Mouse (Mus musculus) left cerebral cortex, adult 18-20 months (tissue): ENCODE data around the gene Otud7a. TPM values are rescaled to one million over a fixed set of nuclear protein-coding genes. Genes with fewer than 3 reads are reported as not detected.
A peak's percentile ranks its signal among the peaks of the same experiment; 100 is the strongest.
"Not testable (repeated sequence)": the region's sequence is repeated elsewhere in the genome, so short reads cannot be mapped to it uniquely, and the experiment has no call there.

Experiments used
- DNase-seq, 2 experiments: peaks; one replicate each; pipeline ENCODE4 v3.0.0; 2021 to 2022; ENCODE audit warnings: low spot score in 2 of 2, mixed read lengths in 1 of 2
- total RNA-seq, 2 experiments: library from RNA; stranded (reverse); gene quantifications; 2 replicates each; pipeline ENCODE4 v1.2.3; 2021

The Otud7a gene
- total RNA-seq, 2 experiments from 2014 or later = 70.7 to 76.8 TPM

DNA sequence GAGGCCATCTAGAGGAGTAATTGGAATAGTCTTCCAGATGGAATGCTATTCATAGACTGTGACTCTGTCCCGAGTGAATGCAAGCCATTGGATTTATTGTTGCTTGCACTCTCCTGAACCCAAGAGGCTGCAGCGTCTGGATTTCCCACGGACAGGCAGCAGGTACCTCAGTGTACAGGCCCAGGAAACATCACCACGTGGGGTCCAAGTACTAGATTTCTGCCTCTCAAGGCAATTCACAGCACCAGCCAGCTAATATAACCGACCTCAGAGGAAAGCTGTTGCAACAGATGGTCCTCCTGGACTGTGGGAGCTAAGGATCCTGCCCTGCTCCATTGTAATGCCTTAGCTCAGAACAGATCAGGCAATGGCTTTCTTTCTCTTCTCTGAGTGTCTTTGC lies 111.8 kb downstream of the Otud7a start:
- DNase-seq = peak in 1 of 2 experiments; percentile 12

DNA sequence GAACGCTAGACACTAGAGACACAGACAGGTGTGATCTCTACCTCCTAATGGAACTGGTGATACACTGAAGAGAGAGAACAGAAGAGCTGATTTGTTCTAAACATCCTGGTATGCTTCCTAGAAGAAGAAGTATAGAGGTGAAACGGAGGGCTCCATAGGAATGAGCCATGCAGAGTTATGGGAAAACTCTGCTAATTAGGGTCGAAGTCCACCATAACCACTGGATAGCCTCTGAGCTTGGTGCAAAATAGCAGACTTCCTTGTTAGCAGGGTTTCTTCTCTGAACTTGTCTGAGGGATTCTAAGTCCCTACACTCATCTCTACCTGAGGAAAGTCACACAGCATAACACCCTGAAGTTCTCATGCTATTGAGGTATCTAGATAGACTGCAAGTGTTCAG lies 114.4 kb downstream of the Otud7a start:
- no peak for DNase-seq

DNA sequence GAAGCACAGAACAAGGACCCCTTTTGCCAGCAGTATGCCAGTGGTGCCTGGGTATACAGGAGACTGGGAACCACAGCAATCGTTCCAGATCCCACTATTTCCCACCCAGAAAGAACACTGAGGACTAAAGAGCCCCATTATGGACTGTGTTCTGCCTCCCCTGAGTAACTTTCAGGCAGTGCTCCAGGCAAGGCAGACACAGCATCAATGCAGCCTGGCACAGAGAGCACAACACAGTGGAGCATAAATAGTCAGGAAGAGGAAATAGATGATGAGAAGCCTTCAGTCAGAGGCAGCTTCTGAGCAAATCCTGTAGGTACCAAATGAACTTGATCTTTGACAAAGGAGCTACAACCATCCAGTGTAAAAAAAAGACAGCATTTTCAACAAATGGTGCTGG lies 115.1 kb downstream of the Otud7a start:
- no peak for DNase-seq

DNA sequence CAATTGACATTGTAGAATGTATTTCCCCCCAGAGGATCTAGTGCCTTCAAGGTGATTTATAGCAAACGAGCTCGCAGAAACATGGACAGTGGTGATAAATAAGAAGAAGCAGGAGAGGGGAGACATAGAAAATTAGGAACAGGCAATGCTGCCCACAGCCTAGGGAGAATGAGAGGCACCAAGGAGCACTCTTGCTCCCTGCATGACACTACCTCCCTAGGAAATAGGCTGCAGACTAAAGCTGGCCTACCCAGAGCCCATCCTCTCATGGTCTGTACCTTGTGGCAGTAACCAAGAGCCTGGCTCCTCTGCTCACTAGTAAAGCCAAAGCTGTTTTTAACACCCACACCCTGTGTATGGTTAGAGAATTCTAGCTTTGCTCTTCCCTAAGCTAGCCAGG lies 138.8 kb downstream of the Otud7a start:
- no peak for DNase-seq

DNA sequence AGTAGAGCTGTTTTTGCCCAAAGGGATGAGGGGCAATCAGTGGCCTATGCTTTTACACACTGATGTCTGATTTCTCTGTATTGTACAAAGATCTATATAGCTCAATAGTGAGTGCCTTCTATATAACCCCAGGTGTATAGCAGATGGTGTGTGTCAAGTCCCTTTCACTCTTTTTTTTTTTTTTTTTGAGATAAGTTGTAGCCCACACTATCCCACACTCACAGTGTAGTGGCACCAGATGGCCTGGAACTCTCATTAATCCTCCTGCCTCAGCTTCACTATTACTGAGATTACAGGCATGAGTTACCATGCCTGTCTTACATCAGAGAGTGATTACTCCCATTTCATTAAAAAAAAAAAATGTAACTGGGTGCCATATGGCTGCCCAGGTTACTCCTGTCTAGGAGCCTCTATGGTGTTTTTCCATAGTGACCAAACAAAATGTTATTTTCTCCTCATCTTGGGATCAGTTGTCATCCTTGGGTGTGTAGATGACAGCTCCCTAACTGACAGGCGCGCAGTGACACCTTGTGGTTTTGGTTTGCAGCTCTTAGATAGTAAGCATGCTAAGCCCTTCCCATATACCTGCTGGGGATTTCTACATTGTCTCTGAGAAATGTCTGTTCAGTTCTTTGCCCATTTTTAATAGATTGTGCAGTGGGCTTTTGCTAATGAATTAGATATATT lies 141.8 kb downstream of the Otud7a start:
- DNase-seq = peak in 1 of 2 experiments; percentile 24

DNA sequence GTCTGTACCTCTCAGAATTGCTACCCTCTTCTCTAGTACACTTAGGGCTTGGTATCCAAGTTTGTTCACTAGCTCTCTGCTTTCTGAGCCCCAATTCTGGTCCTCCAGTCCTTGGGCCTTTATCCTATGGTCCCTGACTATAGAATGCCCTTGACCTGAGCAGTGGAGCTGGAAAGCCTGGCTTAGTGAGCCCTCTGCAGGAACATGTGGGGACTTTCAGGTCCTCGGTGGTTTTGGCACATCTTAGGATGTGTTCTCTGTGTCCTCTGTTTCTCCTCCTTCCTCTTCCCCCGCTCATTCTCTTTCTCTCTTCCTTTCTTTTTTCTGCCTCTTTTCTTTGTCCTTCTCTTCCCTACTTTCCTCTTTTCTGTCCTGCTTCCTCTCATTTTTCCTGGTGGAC lies 145.8 kb downstream of the Otud7a start:
- DNase-seq = no peak

DNA sequence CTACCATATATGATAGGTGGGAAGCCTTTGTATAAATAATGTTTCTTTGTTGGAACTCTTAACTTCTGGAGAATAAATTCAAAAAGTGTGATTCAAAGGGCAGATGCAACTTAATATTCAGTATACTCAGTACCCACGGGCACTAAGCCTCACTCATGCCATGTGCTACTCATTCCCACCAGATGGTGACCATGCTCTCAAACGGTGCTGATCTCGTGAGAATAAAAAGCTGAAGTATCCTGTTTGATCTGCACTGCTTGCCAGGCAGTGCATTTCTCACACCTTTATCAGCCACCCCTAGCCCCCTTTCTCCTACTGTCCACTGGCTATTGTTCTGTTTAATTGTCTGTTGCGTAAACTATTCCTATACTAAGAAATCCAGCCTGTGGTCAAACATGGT lies 146.8 kb downstream of the Otud7a start:
- no peak for DNase-seq

DNA sequence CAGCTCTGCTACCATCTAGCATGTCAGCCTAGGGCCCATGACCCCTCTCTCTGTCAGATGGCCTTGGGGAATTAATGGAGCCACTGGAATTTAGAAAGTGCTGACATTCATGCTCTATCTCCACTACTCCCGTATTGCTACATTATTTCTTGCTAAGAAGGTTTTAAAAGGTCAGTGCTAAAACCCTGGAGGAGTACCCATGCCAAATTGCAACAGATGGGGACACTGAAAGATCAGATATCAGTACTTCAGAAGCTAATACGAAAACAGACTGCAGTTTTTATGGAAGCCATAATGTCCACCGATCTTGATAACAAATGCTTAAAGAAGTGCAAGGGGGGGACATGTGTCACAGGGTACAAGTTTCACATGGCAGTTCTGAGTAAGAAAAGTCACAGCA lies 147.5 kb downstream of the Otud7a start:
- no peak for DNase-seq

DNA sequence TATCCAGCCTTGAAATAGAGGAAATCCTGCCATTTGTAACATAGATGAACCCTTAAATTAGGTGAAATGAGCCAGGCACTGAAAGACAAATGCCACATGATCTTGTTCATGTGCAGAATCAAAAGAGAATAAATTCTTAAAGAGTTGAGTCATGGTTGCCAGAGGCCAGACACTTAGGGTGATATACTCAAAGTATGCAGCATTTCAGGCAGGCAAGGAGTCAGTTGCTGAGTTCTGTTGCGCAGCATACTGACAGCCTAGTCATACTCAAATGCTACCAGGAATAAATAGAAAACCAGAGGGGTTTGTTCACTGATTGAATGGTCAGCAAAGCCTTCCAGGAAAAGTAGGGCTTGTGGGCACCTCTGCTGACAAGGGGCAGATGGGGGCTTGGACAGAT lies 160.3 kb downstream of the Otud7a start:
- DNase-seq = no peak

DNA sequence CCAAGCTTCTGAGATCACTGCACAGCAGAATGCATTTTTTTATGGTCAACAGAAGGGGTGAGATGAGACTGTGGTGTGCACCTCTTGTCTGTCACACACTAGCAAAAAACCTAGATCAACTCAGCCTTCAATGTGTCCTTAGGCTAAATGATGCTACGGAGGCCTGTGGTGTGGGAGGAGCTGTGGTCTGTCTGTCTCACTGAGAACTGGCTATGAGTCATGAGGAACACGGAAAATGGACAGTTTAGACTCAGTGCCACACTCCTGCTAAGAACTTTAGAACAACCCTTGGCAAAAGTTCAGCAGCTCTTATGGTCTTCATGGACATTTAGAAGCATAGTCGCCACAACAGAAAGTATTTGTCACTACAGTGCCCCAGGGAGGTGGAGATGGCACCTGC lies 172.5 kb downstream of the Otud7a start:
- DNase-seq = no peak

DNA sequence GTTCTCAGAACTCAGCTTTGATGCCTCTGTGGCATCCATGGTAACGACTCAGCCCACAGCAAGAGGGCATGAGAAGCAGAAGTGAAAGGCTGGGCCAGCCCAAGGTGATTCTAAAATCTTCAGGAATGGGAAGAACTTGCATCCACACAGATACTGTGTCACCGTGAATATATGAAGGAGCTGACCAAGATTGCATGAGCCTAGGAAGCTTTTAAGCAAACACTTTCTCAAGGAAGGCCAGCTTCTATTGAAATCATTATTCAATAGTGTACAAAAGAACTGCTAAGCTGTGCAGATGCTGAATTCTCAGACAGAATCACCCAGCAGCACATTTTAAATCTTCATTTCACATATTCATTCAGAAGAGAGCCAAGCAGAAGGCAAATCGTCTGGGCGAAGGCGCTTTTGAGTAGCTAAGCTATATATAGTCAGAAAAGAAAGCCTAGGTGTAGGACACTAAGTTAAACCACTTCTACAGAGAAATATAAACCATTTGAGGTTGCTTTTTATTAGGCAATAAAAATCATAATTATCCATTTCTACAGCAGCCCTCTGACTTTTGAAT lies 176.3 kb downstream of the Otud7a start:
- DNase-seq = no peak

DNA sequence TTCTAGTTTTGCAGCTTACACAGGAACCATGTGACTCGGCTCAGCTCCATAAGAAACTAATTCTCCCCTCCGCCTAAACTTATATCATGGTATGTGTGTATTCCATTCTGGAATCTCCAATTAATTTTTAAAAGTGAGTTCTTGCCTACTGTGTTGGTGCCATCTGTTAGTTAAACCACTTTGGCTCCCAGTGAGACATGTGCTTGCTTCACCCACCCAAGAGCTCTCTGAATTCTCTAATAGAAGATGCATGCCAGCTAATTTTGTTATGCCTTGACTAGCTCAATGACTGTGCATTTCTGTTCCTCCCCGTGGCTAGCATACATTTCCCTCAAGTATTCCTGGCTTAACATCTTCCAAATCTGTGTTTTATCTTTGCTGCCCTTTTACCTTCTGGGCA lies 193.1 kb downstream of the Otud7a start:
- DNase-seq = peak in 1 of 2 experiments; percentile 19

DNA sequence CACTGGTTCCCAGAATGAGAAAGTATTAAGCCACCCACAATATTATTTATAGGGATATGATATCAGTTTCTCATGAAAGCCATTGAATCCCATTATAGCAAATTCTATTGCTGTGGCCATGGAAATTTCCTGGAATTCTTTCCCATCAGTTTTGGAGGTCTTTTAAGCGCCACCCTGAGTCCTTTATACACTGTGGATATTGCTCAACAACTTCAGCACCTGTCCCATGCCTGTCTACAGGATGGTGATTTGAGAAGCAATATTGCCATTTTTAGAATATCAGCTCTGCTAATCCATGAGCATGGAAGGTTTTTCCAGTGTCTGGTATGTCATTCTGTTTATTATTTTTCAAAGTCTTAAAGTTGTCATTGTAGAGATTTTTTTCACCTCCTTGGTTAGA lies 199.5 kb downstream of the Otud7a start:
- DNase-seq = no peak

DNA sequence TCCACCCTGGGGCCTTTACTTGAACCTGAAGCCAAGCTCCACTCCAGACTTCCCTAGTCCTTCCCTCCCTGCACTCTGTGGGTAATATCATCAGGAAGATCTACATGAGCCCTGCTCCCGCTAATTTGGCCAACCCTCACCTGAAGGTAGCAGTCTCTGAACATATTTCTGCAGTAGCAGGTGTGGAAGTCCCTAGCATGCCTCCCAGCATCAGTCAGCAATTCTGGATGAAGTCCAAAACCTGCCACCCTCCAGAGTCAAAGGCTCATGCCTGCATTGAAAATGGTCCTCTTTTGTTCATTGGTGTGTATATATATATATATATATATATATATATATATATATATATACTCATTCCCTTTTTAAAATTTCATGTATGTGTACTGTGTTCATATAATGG lies 202.6 kb downstream of the Otud7a start:
- DNase-seq = no peak

DNA sequence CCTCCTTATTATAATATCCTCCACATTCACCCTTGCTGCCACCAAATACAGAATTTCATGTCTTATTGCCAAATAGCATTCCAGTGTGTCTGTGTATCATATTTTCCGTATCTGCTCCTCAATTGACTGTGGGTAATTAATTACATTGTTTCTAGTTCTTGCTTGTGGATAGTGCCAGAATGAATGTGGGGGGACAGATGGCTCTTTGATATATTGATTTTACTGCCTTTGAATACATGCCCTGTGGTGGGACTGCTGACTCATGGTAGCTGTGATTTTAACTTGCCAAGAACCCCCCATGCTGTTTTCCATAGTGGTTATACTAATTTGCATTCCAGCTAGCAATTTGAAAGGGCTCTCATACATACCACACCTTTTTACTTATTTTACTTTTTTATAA lies 215.7 kb downstream of the Otud7a start:
- no peak for DNase-seq

DNA sequence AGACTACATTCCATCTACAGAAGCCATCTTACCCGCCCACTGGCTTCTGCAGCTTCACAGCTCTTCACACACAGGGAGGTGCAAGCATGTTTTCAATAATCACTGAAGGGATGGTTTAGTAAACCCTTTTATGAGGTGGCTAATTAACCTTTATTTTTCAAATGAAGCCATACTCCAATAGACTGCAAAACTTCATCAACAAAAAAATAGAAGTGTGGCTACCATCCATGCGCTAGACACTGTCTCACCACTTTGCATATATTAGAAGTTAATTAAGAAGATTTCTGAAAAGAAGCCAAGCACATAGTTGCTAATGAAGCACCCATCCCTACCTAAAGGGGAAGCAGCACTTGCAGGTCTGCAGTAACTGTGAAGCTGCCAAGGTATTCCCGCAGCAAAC lies 218.2 kb downstream of the Otud7a start:
- DNase-seq = no peak

DNA sequence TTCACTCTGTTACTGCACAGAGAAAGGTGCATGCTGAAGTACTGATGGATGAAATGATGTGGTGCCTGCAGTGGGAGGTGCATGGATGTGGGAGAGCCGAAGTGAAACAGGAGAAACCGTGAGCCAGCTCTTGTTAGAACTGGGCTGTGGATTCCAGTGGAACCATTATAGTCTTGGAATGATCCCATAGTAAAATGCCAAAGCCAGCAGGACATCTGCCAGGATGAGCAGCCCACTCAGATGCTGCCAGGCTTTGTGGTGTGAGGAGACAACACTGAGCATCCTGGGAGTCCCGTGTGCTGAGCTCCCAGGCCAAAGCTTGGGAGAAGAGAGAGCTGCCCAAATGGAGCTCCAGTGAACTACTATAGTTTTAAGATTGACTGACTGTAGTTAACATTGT lies 220.9 kb downstream of the Otud7a start:
- peak; percentile 35 to 39 for DNase-seq

DNA sequence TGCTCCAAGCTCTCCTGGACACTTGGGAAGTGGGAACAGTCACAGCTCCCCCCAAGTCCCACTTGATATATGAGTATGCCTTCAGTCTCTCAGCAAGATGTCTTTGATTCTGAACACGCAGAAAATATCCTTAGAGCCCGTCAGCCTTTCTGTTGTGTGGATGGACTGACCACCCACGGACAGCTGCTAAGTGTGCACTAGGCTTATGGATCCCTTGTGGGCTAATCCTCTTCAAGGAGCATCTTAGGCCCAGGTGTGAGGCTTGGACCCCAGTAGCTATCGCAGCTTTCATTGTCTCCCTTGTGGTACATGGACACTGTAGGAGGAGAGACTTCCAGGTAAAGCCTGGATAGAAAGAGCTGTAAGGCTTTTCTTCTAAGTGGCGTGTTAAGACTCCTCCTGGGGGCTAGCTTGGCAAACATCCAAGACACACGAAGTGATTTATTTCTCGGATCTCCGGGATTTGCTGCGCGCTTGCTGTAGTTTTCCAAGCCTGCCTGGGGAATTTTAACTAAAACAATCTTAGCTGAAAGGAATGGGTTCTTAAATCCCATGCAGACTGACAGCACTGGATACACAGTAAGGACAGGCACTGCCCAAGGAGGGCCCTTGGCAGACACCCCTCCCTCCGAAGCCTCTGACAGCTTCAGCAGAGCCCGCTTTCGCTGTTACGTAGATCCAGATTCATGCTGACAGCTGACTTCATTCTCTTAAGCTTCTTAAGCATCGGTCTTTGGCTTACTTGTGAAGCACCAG lies 223.6 kb downstream of the Otud7a start:
- peak; percentile 35 to 66 for DNase-seq

DNA sequence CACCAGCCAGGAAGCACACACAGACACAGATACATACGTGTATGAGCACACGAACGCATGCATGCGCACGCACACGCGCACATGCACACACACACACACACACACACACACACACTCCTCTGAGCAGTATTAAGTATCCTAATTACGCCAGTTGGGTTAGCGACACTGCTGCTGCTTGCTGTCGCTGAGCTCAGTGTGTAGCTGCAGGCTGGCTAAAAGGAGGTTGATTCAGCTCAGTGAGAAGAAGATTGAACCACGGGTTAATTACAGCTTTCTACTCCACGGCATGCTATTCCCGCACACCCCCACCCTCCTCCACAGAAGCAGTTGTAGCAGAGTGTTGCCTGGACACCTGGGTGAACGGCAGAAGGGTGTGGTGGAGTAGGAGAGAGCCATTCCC lies 224.4 kb downstream of the Otud7a start:
- DNase-seq = peak; percentile 41 to 68

DNA sequence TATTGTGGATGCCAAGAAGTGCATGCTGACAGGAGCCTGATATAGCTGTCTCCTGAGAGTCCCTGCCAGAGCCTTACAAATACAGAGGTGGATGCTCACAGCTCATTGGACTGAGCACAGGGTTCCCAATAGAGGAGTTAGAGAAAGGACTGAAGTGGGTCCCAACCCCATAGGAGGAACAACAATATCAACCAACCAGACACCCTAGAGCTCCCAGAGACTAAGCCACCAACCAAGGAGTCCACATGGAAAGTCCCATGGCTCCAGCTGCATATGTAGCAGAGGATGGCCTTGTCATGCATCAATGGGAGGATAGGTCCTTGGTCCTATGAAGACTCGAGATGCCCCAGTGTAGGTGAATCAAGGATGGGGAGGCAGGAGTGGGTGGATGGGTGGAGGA lies 226.4 kb downstream of the Otud7a start:
- DNase-seq = not testable (repeated sequence)

DNA sequence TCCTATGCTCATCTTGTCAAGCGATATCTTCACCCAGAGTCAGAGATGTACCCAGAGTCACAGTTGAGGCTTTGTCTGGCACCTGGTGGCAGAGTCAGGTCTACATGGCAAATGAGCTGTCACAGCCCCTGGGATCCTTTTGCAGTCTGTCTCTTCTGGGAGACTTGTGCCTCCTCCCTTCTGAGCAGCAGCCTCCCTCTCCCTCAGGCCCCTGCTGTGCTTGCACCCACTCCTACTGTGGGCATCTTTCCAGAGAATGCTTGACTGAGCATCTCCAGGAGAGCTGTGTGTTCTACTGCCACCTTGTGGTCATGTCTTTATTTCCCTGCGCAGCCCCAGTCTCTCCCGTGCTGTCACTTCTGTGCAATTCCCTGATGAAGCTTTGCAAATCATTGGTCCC lies 227.4 kb downstream of the Otud7a start:
- peak; percentile 84 to 88 for DNase-seq

DNA sequence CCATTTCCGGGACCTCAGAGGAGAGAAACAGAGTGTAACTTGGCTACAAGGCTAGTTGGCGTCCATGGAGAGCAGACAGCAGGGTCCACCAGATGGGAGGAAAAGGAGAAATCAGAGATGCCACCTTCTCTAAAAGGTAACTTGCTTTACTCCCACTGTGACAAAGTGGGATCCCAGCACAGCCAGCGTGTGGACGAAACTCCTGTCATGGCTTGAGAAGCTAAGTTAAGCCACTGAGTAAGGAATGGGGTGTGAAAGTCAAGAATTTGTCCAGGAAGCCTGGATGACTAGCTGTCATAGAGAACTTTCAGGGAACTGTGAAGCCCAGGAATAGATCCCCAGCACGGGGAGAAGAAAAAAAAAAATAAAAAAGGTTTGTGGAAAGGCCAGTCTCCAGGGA lies 232.1 kb downstream of the Otud7a start:
- DNase-seq = no peak

DNA sequence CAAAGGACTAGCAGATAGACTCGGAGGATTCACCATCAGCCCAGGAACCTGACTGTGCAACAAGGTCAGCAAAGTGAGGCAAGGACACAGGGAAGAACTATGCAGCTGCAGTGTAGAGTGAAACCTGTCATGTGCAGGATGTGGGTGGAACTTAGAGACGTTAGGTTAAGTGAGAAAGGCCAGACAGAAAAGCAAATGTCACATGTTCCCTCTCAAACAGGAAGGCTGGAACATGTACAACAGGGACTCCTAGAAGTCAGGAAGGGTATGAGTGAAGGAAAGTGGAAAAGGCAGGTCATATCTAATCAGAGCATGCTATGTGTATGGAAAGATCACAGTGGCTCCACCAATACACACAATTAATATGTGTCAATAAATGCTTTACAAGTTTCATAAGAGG lies 232.6 kb downstream of the Otud7a start:
- no peak for DNase-seq
